25 mouse cellular contexts compared by ENCODE assay signal in genomic region chr16:11446977-11447376, GRCm38 (mm10).
DNase-seq lines count a peak whose midpoint lies in the region; ATAC-seq lines count a peak whose summit lies in the region.
"Had no signal": no experiment of that assay in that cellular context is flagged by ENCODE, and none has a peak within 500 bp of the region (broad histone marks: within the 10 kb centered on the region; RNA-seq: fewer than 3 reads in every experiment).

No protein-coding gene starts in this region.

- no peak overlapping the region for H3K4me3 ChIP-seq in lung, embryonic 16.5 days (ENCODE audit: low read length)
- H3K4me3 ChIP-seq: forebrain, embryonic 10.5 days; forebrain, embryonic 13.5 days; hindbrain, embryonic 12.5 days; hindbrain, embryonic 15.5 days had no signal

- H3K9me3 ChIP-seq in lung, embryonic 16.5 days (ENCODE audit: control insufficient read depth, low read length), result no peaks in the 10 kb centered on the region
- H3K9me3 ChIP-seq: forebrain, embryonic 10.5 days; forebrain, embryonic 13.5 days; G1E; hindbrain, embryonic 12.5 days; hindbrain, embryonic 15.5 days had no signal

- no peak overlapping the region for H3K9ac ChIP-seq in lung, embryonic 16.5 days (ENCODE audit: low read length)
- H3K9ac ChIP-seq: forebrain, embryonic 13.5 days; hindbrain, embryonic 12.5 days; hindbrain, embryonic 15.5 days had no signal

- no peaks in the 10 kb centered on the region for H3K27me3 ChIP-seq in lung, embryonic 16.5 days (ENCODE audit: control insufficient read depth, insufficient read depth, low read depth, low read length)
- H3K27me3 ChIP-seq: CH12.LX; forebrain, embryonic 13.5 days; hindbrain, embryonic 12.5 days; hindbrain, embryonic 15.5 days; Patski had no signal

- H3K4me2 ChIP-seq in lung, embryonic 16.5 days (ENCODE audit: low read depth, low read length), result no peak overlapping the region
- H3K4me2 ChIP-seq: forebrain, embryonic 13.5 days; heart, embryonic 11.5 days; hindbrain, embryonic 12.5 days; hindbrain, embryonic 15.5 days had no signal

- peak; percentile 70 to 81 for DNase-seq in lung, adult 18-20 months
- peak; percentile 31 for DNase-seq in lung, postnatal 14 days
- DNase-seq in lung, postnatal 4 days, result peak; percentile 36 to 60
- no peak for DNase-seq in cerebellum, postnatal 4 days (ENCODE audit: low spot score in 2 of 2)
- no peak for DNase-seq in kidney, postnatal 14 days
- DNase-seq: adrenal gland, postnatal 10 days; adrenal gland, postnatal 36 days; B cell, adult 2 months; cerebellum, adult 11 months; cerebellum, adult 2 months; cerebellum, adult 9-11 months; cerebellum, postnatal 25 days; gastrocnemius, postnatal 10 days; gastrocnemius, postnatal 36 days had no signal

- ATAC-seq in lung, embryonic 16.5 days (ENCODE audit: low read depth), result peak; percentile 89
- ATAC-seq in inflammation-experienced regulatory T-cells, adult 6 months, result no peak
- ATAC-seq: forebrain, embryonic 13.5 days; forebrain, embryonic 16.5 days; Patski had no signal

- H3K27ac ChIP-seq in lung, embryonic 16.5 days (ENCODE audit: low read length), result peak overlapping the region; percentile 66
- H3K27ac ChIP-seq: forebrain, embryonic 10.5 days; forebrain, embryonic 13.5 days; hindbrain, embryonic 12.5 days; hindbrain, embryonic 15.5 days had no signal

- H3K36me3 ChIP-seq in lung, embryonic 16.5 days (ENCODE audit: control insufficient read depth, insufficient read depth, low read length), result peaks cover 4% of the 10 kb centered on the region; the same call in 1 of the 2 replicates
- H3K36me3 ChIP-seq: forebrain, embryonic 10.5 days had no signal

- WGBS in lung, embryonic 16.5 days, result 66% methylated on average over 4 of the region's 4 CpGs

- peaks cover 3% of the 10 kb centered on the region; the same call in 1 of the 2 replicates for H3K4me1 ChIP-seq in lung, embryonic 16.5 days (replicated peaks; ENCODE audit: control insufficient read depth, insufficient read depth, low read length)
- H3K4me1 ChIP-seq: forebrain, embryonic 10.5 days; forebrain, embryonic 13.5 days; hindbrain, embryonic 12.5 days; hindbrain, embryonic 15.5 days had no signal

Comparison
In these comparisons a context has a peak if more than half of its experiments do, and no peak if none do; other contexts are left out.
1. DNase-seq: peak in lung, adult 18-20 months (2 of 2), lung, postnatal 14 days (single experiment) and lung, postnatal 4 days (2 of 2); none in cerebellum, postnatal 4 days (0 of 2) and kidney, postnatal 14 days (single experiment).